Mouse (Mus musculus) hindbrain, embryonic 11.5 days (tissue): ENCODE data around the gene Mrpl21. TPM values are rescaled to one million over a fixed set of nuclear protein-coding genes. Genes with fewer than 3 reads are reported as not detected.

Source experiments
- ATAC-seq: fragments of 200-750 bp; cut with Nextera tagmentation; 2 replicates; pipeline ENCODE4 v1.8.0; 2017; ENCODE audit warnings: mild to moderate bottlenecking, moderate TSS enrichment, moderate library complexity; ENCODE audit not compliant: low FRiP score
- DNase-seq: peaks from one replicate; pipeline ENCODE4 v3.0.0-alpha.2; 2015; ENCODE audit warnings: low spot score
- H3K27ac ChIP-seq: fragments of 300-500 bp; sonication (generic); 2 replicates; pipeline ENCODE4 v1.5.1; 2014; ENCODE audit warnings: mild to moderate bottlenecking, low read depth, low read length
- H3K27me3 ChIP-seq: fragments of 300-500 bp; sonication (generic); 2 replicates; pipeline ENCODE4 v1.6.1; 2014; ENCODE audit warnings: mild to moderate bottlenecking, low read length, moderate library complexity, mixed read lengths; ENCODE audit not compliant: control insufficient read depth, insufficient read depth
- H3K36me3 ChIP-seq: fragments of 300-500 bp; sonication (generic); 2 replicates; pipeline ENCODE4 v1.6.1; 2014; ENCODE audit warnings: mild to moderate bottlenecking, low read length, moderate library complexity, mixed read lengths; ENCODE audit not compliant: control insufficient read depth, insufficient read depth
- H3K4me1 ChIP-seq: fragments of 300-500 bp; sonication (generic); replicated peaks from 2 replicates; pipeline ENCODE4 v1.6.1; 2014; ENCODE audit warnings: low read length, mixed read lengths; ENCODE audit not compliant: control insufficient read depth, insufficient read depth
- H3K4me2 ChIP-seq: fragments of 300-500 bp; sonication (generic); replicated peaks from 2 replicates; pipeline ENCODE4 v1.6.1; 2014; ENCODE audit warnings: mild to moderate bottlenecking, low read depth, low read length
- H3K4me3 ChIP-seq: fragments of 300-500 bp; sonication (generic); 2 replicates; pipeline ENCODE4 v1.5.1; 2014; ENCODE audit warnings: low read depth, low read length
- H3K9ac ChIP-seq: fragments of 300-500 bp; sonication (generic); 2 replicates; pipeline ENCODE4 v1.6.1; 2014; ENCODE audit warnings: low read depth, low read length
- H3K9me3 ChIP-seq: fragments of 300-500 bp; sonication (generic); 2 replicates; pipeline ENCODE4 v1.6.1; 2016; ENCODE audit warnings: low read length; ENCODE audit not compliant: control insufficient read depth
- WGBS: fragments of 180-500 bp; shearing (Covaris S2); extraction: QIAGEN DNeasy Blood & Tissue Kit; methylation state at CpG from one replicate; pipeline ENCODE4 v1.1.7; 2014; 5-methylcytosine and 5-hydroxymethylcytosine counted together
- polyA plus RNA-seq: library from polyadenylated mRNA; unstranded; fragments of >200 nt; fragmentation: Nextera tagmentation; extraction: Ambion mirVana; gene quantifications from 2 replicates; pipeline ENCODE4 v1.2.1, GENCODE M21; 2014

Mrpl21 gene
- polyA plus RNA-seq, 1 experiment from 2014 or later, result 133 TPM

DNA sequence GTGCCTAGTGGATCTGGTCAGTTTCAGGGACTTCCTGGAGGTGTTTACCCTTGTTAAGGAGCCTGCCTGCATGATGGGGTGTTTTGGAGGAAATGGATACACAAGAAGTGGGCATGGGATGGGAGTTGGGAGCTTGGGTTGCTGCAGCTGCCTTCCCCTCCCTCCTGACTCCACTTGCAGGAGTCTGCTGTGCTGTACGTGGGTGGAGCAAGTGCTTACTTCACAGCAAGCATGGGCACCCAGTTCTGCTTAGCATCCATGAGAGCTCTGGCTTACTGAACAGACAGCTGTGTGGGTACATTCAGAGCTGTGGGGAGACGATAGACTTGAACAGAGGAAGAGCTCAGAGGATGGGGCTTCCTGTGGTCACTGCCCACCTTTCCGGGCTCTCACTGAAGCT lies 58.3 kb downstream of the Mrpl21 start:
- H3K9ac ChIP-seq, result no peak overlapping the region
- H3K27me3 ChIP-seq, result no peaks in the 10 kb centered on the region
- no peaks in the 10 kb centered on the region for H3K36me3 ChIP-seq
- no peak for ATAC-seq
- 72% methylated on average over 3 of the region's 3 CpGs for WGBS
- H3K9me3 ChIP-seq, result no peaks in the 10 kb centered on the region
- H3K4me1 ChIP-seq, result no peaks in the 10 kb centered on the region
- no peak for DNase-seq
- H3K4me2 ChIP-seq, result no peak overlapping the region
- no peak overlapping the region for H3K27ac ChIP-seq
- H3K4me3 ChIP-seq, result no peak overlapping the region

Other genes starting within 250 kb of the Mrpl21 start
- 6.0 and 7.5 TPM in 2 replicates for gene Ighmbp2, start 116 bp downstream of the Mrpl21 start, polyA plus RNA-seq
- 6.6 and 8.8 TPM in 2 replicates for gene Cpt1a, start 39.4 kb downstream of the Mrpl21 start, polyA plus RNA-seq
- gene Tesmin, start 106.0 kb downstream of the Mrpl21 start, polyA plus RNA-seq, result 0.36 and 0.38 TPM in 2 replicates
- gene Gal, start 131.6 kb downstream of the Mrpl21 start, polyA plus RNA-seq, result 1.3 and 3.5 TPM in 2 replicates